Mouse (Mus musculus) limb, embryonic 15.5 days (tissue): ENCODE measurements at regions not wholly inside any gene's neighbourhood (a gene's known extent, or its start where the extent isn't known, plus 50 kb on each side); places are given as distances from the start of the nearest gene placed in this dataset.

Experiments
- ATAC-seq: fragments of 200-750 bp; cut with Nextera tagmentation; 2 replicates; pipeline ENCODE4 v1.8.0; 2017; ENCODE audit warnings: low read depth, moderate TSS enrichment; ENCODE audit not compliant: insufficient number of reproducible peaks, low FRiP score, low TSS enrichment
- H3K27ac ChIP-seq: fragments of 300-500 bp; sonication (generic); 2 replicates; pipeline ENCODE4 v1.5.1; 2015; ENCODE audit warnings: moderate library complexity, mild to moderate bottlenecking, inconsistent platforms
- H3K27me3 ChIP-seq: fragments of 300-500 bp; sonication (generic); 2 replicates; pipeline ENCODE4 v1.6.1; 2015; ENCODE audit warnings: inconsistent platforms
- H3K36me3 ChIP-seq: fragments of 300-500 bp; sonication (generic); 2 replicates; pipeline ENCODE4 v1.6.1; 2015; ENCODE audit warnings: inconsistent platforms
- H3K4me1 ChIP-seq: fragments of 300-500 bp; sonication (generic); 2 replicates; pipeline ENCODE4 v1.6.1; 2015; ENCODE audit warnings: inconsistent platforms
- H3K4me2 ChIP-seq: fragments of 300-500 bp; sonication (generic); 2 replicates; pipeline ENCODE4 v1.6.1; 2015; ENCODE audit warnings: mild to moderate bottlenecking, inconsistent platforms
- H3K4me3 ChIP-seq: fragments of 300-500 bp; sonication (generic); 2 replicates; pipeline ENCODE4 v1.5.1; 2015; ENCODE audit warnings: mild to moderate bottlenecking, inconsistent platforms
- H3K9ac ChIP-seq: fragments of 300-500 bp; sonication (generic); 2 replicates; pipeline ENCODE4 v1.6.1; 2015; ENCODE audit warnings: inconsistent platforms
- H3K9me3 ChIP-seq: fragments of 300-500 bp; sonication (generic); 2 replicates; pipeline ENCODE4 v1.6.1; 2016; ENCODE audit warnings: inconsistent platforms
- WGBS: fragments of 180-500 bp; shearing (Covaris S2); methylation state at CpG from one replicate; pipeline ENCODE4 v1.1.7; 2015; 5-methylcytosine and 5-hydroxymethylcytosine counted together

DNA sequence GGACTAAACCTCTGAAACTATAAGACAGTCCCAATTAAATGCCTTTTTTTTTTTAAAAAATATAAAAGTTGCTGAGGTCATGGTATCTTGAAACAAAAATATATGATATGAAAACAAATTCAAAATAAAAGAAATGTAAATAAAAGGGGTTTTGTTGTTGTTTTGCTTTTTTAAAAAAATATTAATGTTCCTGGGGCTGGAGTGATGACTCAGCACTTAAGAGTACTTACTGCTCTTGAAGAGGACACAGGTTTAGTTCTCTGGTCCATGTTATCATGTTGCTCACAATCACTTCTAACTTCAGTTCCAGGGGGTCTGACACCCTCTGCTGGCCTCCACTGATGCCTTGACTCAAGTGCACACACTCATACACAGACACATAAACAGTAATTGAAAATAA lies 53.5 kb upstream of the Atp1a1 start:
- no peaks in the 10 kb centered on the region for H3K27me3 ChIP-seq
- H3K4me2 ChIP-seq = no peak overlapping the region
- no peaks in the 10 kb centered on the region for H3K9me3 ChIP-seq
- no peak for ATAC-seq
- H3K36me3 ChIP-seq = no peaks in the 10 kb centered on the region
- no peak overlapping the region for H3K27ac ChIP-seq
- 0 out of 2 replicates have a peak, but pooled peaks cover 2% of the 10 kb centered on the region for H3K4me1 ChIP-seq
- no peak overlapping the region for H3K9ac ChIP-seq
- no peak overlapping the region for H3K4me3 ChIP-seq

DNA sequence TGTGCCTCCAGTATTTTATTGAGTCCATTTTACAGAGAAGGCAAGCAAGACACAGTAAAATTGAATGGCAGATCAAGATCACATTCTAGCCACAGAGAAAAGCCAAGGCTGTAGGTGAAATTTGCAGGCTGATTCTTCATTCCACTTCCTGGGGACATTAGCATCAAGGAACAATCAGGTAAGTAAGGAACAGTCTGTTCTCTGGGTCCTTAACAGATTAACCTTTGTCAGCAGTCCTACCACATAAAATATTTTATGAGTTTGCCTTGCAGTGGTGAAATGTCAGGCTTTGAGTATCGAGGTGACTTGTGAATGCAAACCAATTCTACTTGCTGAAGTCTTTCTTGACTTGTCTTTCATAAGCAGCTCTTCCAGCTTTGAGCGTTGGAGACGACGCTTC lies 50.2 kb upstream of the Atp1a1 start:
- no peak overlapping the region for H3K9ac ChIP-seq
- 64% methylated on average over 4 of the region's 4 CpGs for WGBS
- no peak overlapping the region for H3K27ac ChIP-seq

More for the DNA sequence above, 50.2 kb upstream of the Atp1a1 start:
- no peak overlapping the region for H3K4me2 ChIP-seq
- H3K27me3 ChIP-seq = no peaks in the 10 kb centered on the region
- H3K36me3 ChIP-seq = no peaks in the 10 kb centered on the region
- no peak overlapping the region for H3K4me3 ChIP-seq
- no peaks in the 10 kb centered on the region for H3K9me3 ChIP-seq
- ATAC-seq = no peak
- H3K4me1 ChIP-seq = 0 out of 2 replicates have a peak, but pooled peaks cover 2% of the 10 kb centered on the region
